Comparison of ENCODE assay signal across 29 mouse cellular contexts in the genomic region with DNA sequence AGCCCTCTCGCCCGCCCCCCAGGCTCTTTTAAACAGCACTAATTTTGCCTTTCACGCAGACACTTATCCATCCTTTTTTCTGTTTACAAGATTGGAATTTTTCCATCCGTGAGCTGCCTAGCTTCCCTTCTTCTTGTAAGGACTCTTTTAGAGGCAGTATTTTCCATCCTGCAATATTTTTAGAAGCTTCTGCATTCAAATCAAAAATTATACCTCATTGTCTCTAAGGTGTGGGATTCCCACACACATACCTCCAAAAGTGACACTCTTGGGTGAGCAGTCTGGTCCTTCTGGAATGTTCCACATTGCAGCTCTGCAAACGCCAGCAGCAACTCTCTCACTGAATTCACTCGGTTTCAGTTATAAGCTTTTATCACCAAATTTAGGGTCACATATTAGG. TPM values are rescaled to one million over a fixed set of nuclear protein-coding genes. Genes with fewer than 3 reads are reported as not detected.
DNase-seq lines count a peak whose midpoint lies in the region; ATAC-seq and TF ChIP-seq lines count a peak whose summit lies in the region.
"Had no signal": no experiment of that assay in that cellular context is flagged by ENCODE, and none has a peak within 500 bp of the region (broad histone marks: within the 10 kb centered on the region; RNA-seq: fewer than 3 reads in every experiment).

No protein-coding gene starts in this region.

- H3K9ac ChIP-seq in hindbrain, embryonic 16.5 days (ENCODE audit: low read depth, low read length), result no peak overlapping the region

- no peak overlapping the region for H3K4me2 ChIP-seq in hindbrain, embryonic 16.5 days (ENCODE audit: low read length)

- intact Hi-C loops in left cerebral cortex, adult 2 months (cut with DNase I), result loop anchor here (5.0 kb wide), 3 partner anchors 306 to 531 kb away; no protein-coding TSS in a partner anchor
- intact Hi-C loops in left cerebral cortex, postnatal 10 days (cut with DNase I), result loop anchor here (5.0 to 10.0 kb wide), 3 partner anchors 146 to 538 kb away; no protein-coding TSS in a partner anchor

- WGBS in hindbrain, embryonic 16.5 days, result 81% methylated on average over 6 of the region's 6 CpGs

- no peaks in the 10 kb centered on the region for H3K36me3 ChIP-seq in hindbrain, embryonic 16.5 days (ENCODE audit: control insufficient read depth, insufficient read depth, low read length)

- no peaks in the 10 kb centered on the region for H3K9me3 ChIP-seq in hindbrain, embryonic 16.5 days (ENCODE audit: control insufficient read depth, low read length)
- H3K9me3 ChIP-seq: G1E had no signal

- no peak for DNase-seq in left cerebral cortex, adult 2 months (ENCODE audit: extremely low spot score in 1 of 2, low spot score in 2 of 2)
- no peak for DNase-seq in left cerebral cortex, postnatal 10 days (ENCODE audit: extremely low spot score in 1 of 2, low spot score in 2 of 2)
- peak; percentile 65 for DNase-seq in brain, adult 2 months (ENCODE audit: low read depth, low spot score)
- peak; percentile 59 for DNase-seq in telencephalon, adult 2 months (ENCODE audit: low read depth, low spot score)
- DNase-seq in urinary bladder, adult 18-20 months (ENCODE audit: low spot score in 2 of 2), result no peak
- no peak for DNase-seq in spleen, postnatal 36 days (ENCODE audit: low spot score in 2 of 2)
- DNase-seq: adrenal gland, adult 2 months; adrenal gland, adult 8-10 months; adrenal gland, postnatal 10 days; adrenal gland, postnatal 14 days; adrenal gland, postnatal 25 days; adrenal gland, postnatal 36 days; B cell, adult 2 months; cerebellum, adult 11 months; cerebellum, adult 11-12 months; cerebellum, adult 18-20 months had no signal

- H3K4me1 ChIP-seq in cortical plate, adult 2 months (ENCODE audit: control insufficient read depth, insufficient read depth, low read length), result peaks cover 8% of the 10 kb centered on the region
- no peaks in the 10 kb centered on the region for H3K4me1 ChIP-seq in hindbrain, embryonic 16.5 days (ENCODE audit: control insufficient read depth, insufficient read depth, low read depth, low read length)

- TF ChIP-seq CTCF in left cerebral cortex, adult 2 months (IDR thresholded peaks at IDR 0.05), result no peak
- TF ChIP-seq CTCF in cortical plate, adult 2 months (IDR thresholded peaks at IDR 0.05; ENCODE audit: extremely low read depth, insufficient read depth, low read length), result no peak

- no peak overlapping the region for H3K4me3 ChIP-seq in left cerebral cortex, adult 2 months
- H3K4me3 ChIP-seq in cortical plate, adult 2 months (ENCODE audit: insufficient read depth, low read length), result no peak overlapping the region
- H3K4me3 ChIP-seq in hindbrain, embryonic 16.5 days (ENCODE audit: low read length), result no peak overlapping the region

- peak overlapping the region; percentile 76 for H3K27ac ChIP-seq in left cerebral cortex, adult 2 months
- H3K27ac ChIP-seq in cortical plate, adult 2 months (ENCODE audit: insufficient read depth, low read length), result peak overlapping the region; percentile 85; the same call in 1 of the 2 replicates
- H3K27ac ChIP-seq in hindbrain, embryonic 16.5 days (ENCODE audit: low read depth, low read length), result no peak overlapping the region

- ATAC-seq in hindbrain, embryonic 16.5 days, result no peak
- ATAC-seq: activated CD4-positive, CD25-positive, alpha-beta regulatory T cell, adult 4 months; CD4-positive, CD25-positive, alpha-beta regulatory T cell, adult 4 months; Patski had no signal

- no peaks in the 10 kb centered on the region for H3K27me3 ChIP-seq in hindbrain, embryonic 16.5 days (replicated peaks; ENCODE audit: control insufficient read depth, insufficient read depth, low read length)

- TF ChIP-seq POLR2A in cortical plate, adult 2 months (IDR thresholded peaks at IDR 0.05; ENCODE audit: extremely low read depth, insufficient read depth, low read length), result no peak

RNA-seq across cellular contexts. Expression of a gene that starts 10.3 kb away (rescaled TPM):
- 1 to 10 TPM; 4.5 to 4.7 TPM for total RNA-seq in left cerebral cortex, adult 2 months (2021)
- total RNA-seq in left cerebral cortex, postnatal 10 days (2021), result 1 to 10 TPM; 1.2 to 1.3 TPM
- polyA plus RNA-seq in cortical plate, adult 2 months (2012; rRNA removed), result 2.9 and 4.2 TPM in 2 replicates
- polyA plus RNA-seq in hindbrain, embryonic 16.5 days (2015; fragmentation: Nextera tagmentation; extraction: Ambion mirVana), result 0.27 and 0.38 TPM in 2 replicates
- total RNA-seq: MEL had no signal
- polyA plus RNA-seq: activated CD4-positive, CD25-positive, alpha-beta regulatory T cell, adult 4 months; CD4-positive, CD25-positive, alpha-beta regulatory T cell, adult 4 months had no signal

RNA-seq across cellular contexts. Expression of a gene that starts 20.8 kb away (rescaled TPM):
- total RNA-seq in left cerebral cortex, adult 2 months (2021), result not detected
- not detected for total RNA-seq in left cerebral cortex, postnatal 10 days (2021)
- polyA plus RNA-seq in cortical plate, adult 2 months (2012; rRNA removed), result not detected in 2 replicates
- not detected in 2 replicates for polyA plus RNA-seq in hindbrain, embryonic 16.5 days (2015; fragmentation: Nextera tagmentation; extraction: Ambion mirVana)
- total RNA-seq: adrenal gland, adult 18-20 months; adrenal gland, adult 2 months; adrenal gland, adult 8-10 months; adrenal gland, postnatal 10 days; adrenal gland, postnatal 14 days; adrenal gland, postnatal 25 days; adrenal gland, postnatal 36 days; adrenal gland, postnatal 4 days; CH12.LX; ES-E14; G1E; MEL had no signal
- polyA plus RNA-seq: activated CD4-positive, CD25-positive, alpha-beta regulatory T cell, adult 4 months; adrenal gland, adult 2 months; brain, embryonic 14.5 days; C2C12; CD4-positive, CD25-positive, alpha-beta regulatory T cell, adult 4 months; G1E; Patski had no signal

RNA-seq across cellular contexts. Expression of a gene that starts 24.8 kb away (rescaled TPM):
- not detected for total RNA-seq in left cerebral cortex, adult 2 months (2021)
- total RNA-seq in left cerebral cortex, postnatal 10 days (2021), result not detected
- polyA plus RNA-seq in cortical plate, adult 2 months (2012; rRNA removed), result not detected in 2 replicates
- not detected in 2 replicates for polyA plus RNA-seq in hindbrain, embryonic 16.5 days (2015; fragmentation: Nextera tagmentation; extraction: Ambion mirVana)
- total RNA-seq: MEL had no signal
- polyA plus RNA-seq: activated CD4-positive, CD25-positive, alpha-beta regulatory T cell, adult 4 months; brain, embryonic 14.5 days; CD4-positive, CD25-positive, alpha-beta regulatory T cell, adult 4 months; Patski had no signal

Comparison
In these comparisons a context has a peak if more than half of its experiments do, and no peak if none do; other contexts are left out.
1. DNase-seq: peak in brain, adult 2 months (single experiment) and telencephalon, adult 2 months (single experiment); none in left cerebral cortex, adult 2 months (0 of 2), left cerebral cortex, postnatal 10 days (0 of 2), urinary bladder, adult 18-20 months (0 of 2) and spleen, postnatal 36 days (0 of 2).